Mouse (Mus musculus): ENCODE data around the gene Ccdc88c. TPM values are rescaled to one million over a fixed set of nuclear protein-coding genes. Genes with fewer than 3 reads are reported as not detected.

Ccdc88c gene
- polyA plus RNA-seq, 1 experiment: 6.1 TPM

DNA sequence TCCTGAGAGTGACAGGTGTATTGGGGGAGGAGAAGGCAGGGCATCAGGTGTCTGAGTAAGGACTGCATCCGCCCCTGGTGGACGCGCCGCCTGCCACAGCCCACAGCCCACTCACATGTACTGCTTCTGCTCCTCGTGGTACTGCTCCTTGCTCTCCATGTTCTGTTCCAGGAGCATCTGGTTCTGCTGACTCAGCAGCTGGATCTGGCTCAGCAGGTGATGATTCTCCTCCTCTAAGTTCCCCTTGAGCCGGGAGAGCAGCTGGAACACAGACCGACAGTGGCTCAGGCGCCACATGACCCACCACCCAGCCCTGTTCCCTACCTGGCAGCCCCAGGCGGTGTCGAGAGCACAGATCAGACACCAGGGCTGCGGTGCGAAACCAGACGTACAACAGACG lies 97.2 kb downstream of the Ccdc88c start:
- Histone ChIP-seq H3K79me3 (ENCODE audit: low read depth) (no peaks in the 10 kb centered on the region), H3K4me3 (ENCODE audit: insufficient read depth, poor library complexity, severe bottlenecking) (no peak overlapping the region), H3K36me3 (ENCODE audit: control insufficient read depth, insufficient read depth) (peaks cover 8% of the 10 kb centered on the region), H3K27me3 (ENCODE audit: control insufficient read depth, insufficient read depth, insufficient read length) (no peaks in the 10 kb centered on the region), H3ac (ENCODE audit: control insufficient read depth, insufficient read length, low read depth) (no peak overlapping the region), H3K79me2 (ENCODE audit: control insufficient read depth, insufficient read depth) (no peaks in the 10 kb centered on the region)
- no peak for TF ChIP-seq FOSL1 (IDR thresholded peaks at IDR 0.05; ENCODE audit: insufficient read depth, low read length, poor library complexity, severe bottlenecking)
- no peak for TF ChIP-seq CEBPB (IDR thresholded peaks at IDR 0.05; ENCODE audit: low read depth)
- TF ChIP-seq CTCF (IDR thresholded peaks at IDR 0.05; ENCODE audit: control insufficient read depth, insufficient read depth, insufficient read length): no peak
- TF ChIP-seq USF1 (IDR thresholded peaks at IDR 0.05; ENCODE audit: low read depth): no peak
- TF ChIP-seq MAX (IDR thresholded peaks at IDR 0.05): no peak
- no peak for TF ChIP-seq MYOG (IDR thresholded peaks at IDR 0.05; ENCODE audit: control insufficient read depth, extremely low read depth, insufficient read length)
- TF ChIP-seq MYOD1 (IDR thresholded peaks at IDR 0.05; ENCODE audit: control insufficient read depth, insufficient read length, low read depth): no peak

DNA sequence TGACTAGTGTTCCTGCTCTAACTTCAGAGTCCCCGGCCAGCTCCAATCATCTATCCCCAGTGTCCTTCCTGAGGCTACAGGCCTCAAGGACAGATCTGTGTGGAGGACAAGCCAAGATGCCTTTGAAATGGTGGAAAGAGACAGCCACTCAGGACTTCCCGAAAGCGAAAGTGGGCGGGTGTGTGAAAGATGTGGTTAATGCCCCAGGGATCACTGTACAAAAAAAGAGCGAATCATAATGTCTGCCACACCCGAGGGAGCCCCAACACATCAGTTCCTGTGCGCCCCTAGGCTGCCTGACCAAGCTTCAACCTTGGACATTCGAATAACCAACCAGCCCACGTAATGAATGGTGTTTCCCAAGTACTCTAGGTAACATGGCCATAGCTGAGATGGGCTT lies 100.6 kb downstream of the Ccdc88c start:
- peaks cover 12% of the 10 kb centered on the region for H3K36me3 ChIP-seq (ENCODE audit: control insufficient read depth, insufficient read depth)
- no peaks in the 10 kb centered on the region for H3K27me3 ChIP-seq (ENCODE audit: control insufficient read depth, insufficient read depth, insufficient read length)

DNA sequence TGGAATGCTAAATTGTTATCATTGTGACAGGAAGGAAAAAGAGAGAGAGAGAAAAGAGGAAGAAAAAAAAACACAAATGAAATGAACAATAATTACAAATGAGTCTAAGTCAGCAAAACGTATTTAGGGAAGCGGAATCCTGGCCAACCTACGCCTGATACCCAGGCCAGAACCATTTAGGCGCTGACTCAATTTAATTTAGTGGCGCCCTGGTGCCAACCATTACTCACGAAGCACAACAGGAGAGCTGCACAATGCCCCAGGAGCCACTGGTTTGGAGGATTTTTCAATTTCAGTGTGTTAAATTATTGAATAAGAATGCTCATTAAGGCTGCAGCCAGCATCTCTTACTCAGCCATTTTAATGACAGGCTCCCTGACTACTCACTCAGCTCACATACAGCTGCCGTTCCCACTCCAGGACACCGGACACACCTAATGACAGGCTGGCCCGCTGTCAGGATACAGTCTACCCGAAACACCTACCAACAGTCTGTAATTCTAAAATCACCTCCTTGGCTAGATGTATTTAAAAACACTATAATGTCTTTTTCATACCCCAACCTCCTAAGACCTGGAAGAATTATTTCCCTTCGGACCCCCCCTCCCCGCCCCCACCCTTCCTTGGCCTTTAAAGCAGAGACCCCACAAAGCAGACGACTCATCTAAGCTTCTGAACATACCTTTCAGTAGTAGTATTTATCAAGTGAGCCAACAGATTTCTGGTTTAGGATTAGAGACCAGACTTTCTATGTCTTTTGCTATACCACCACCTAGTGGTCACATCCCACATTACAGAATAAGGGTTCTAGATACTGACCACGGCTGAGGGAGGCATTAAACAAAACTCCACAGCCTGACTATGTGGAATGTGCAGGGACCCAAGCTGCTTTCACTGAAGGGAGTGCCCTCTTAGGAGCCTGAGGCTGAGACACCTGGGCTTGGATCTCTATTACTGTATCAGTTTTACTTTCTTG lies 102.9 kb downstream of the Ccdc88c start:
- no peak for TF ChIP-seq MAX (IDR thresholded peaks at IDR 0.05)
- no peak for TF ChIP-seq CTCF (IDR thresholded peaks at IDR 0.05; ENCODE audit: control insufficient read depth, insufficient read depth, insufficient read length)
- no peak for TF ChIP-seq USF1 (IDR thresholded peaks at IDR 0.05; ENCODE audit: low read depth)
- TF ChIP-seq MYOG (IDR thresholded peaks at IDR 0.05; ENCODE audit: control insufficient read depth, extremely low read depth, insufficient read length): no peak
- TF ChIP-seq MYOD1 (IDR thresholded peaks at IDR 0.05; ENCODE audit: control insufficient read depth, insufficient read length, low read depth): no peak
- TF ChIP-seq FOSL1 (IDR thresholded peaks at IDR 0.05; ENCODE audit: insufficient read depth, low read length, poor library complexity, severe bottlenecking): no peak
- no peak for TF ChIP-seq CEBPB (IDR thresholded peaks at IDR 0.05; ENCODE audit: low read depth)
- peaks cover 12% of the 10 kb centered on the region for H3K36me3 ChIP-seq (ENCODE audit: control insufficient read depth, insufficient read depth)
- no peaks in the 10 kb centered on the region for H3K27me3 ChIP-seq (ENCODE audit: control insufficient read depth, insufficient read depth, insufficient read length)
- no peaks in the 10 kb centered on the region for H3K79me2 ChIP-seq (ENCODE audit: control insufficient read depth, insufficient read depth)
- no peak overlapping the region for H3ac ChIP-seq (ENCODE audit: control insufficient read depth, insufficient read length, low read depth)
- H3K79me3 ChIP-seq (ENCODE audit: low read depth): no peaks in the 10 kb centered on the region
- H3K4me3 ChIP-seq (ENCODE audit: insufficient read depth, poor library complexity, severe bottlenecking): no peak overlapping the region

More for the DNA sequence above, 100.6 kb downstream of the Ccdc88c start:
- TF ChIP-seq USF1 (IDR thresholded peaks at IDR 0.05; ENCODE audit: low read depth) (no peak), MYOG (IDR thresholded peaks at IDR 0.05; ENCODE audit: control insufficient read depth, extremely low read depth, insufficient read length) (no peak), CEBPB (IDR thresholded peaks at IDR 0.05; ENCODE audit: low read depth) (no peak), CTCF (IDR thresholded peaks at IDR 0.05; ENCODE audit: control insufficient read depth, insufficient read depth, insufficient read length) (no peak), MYOD1 (IDR thresholded peaks at IDR 0.05; ENCODE audit: control insufficient read depth, insufficient read length, low read depth) (no peak), MAX (IDR thresholded peaks at IDR 0.05) (no peak), FOSL1 (IDR thresholded peaks at IDR 0.05; ENCODE audit: insufficient read depth, low read length, poor library complexity, severe bottlenecking) (no peak)
- Histone ChIP-seq H3K79me2 (ENCODE audit: control insufficient read depth, insufficient read depth) (no peaks in the 10 kb centered on the region), H3K79me3 (ENCODE audit: low read depth) (no peaks in the 10 kb centered on the region), H3K4me3 (ENCODE audit: insufficient read depth, poor library complexity, severe bottlenecking) (no peak overlapping the region), H3ac (ENCODE audit: control insufficient read depth, insufficient read length, low read depth) (no peak overlapping the region)

DNA sequence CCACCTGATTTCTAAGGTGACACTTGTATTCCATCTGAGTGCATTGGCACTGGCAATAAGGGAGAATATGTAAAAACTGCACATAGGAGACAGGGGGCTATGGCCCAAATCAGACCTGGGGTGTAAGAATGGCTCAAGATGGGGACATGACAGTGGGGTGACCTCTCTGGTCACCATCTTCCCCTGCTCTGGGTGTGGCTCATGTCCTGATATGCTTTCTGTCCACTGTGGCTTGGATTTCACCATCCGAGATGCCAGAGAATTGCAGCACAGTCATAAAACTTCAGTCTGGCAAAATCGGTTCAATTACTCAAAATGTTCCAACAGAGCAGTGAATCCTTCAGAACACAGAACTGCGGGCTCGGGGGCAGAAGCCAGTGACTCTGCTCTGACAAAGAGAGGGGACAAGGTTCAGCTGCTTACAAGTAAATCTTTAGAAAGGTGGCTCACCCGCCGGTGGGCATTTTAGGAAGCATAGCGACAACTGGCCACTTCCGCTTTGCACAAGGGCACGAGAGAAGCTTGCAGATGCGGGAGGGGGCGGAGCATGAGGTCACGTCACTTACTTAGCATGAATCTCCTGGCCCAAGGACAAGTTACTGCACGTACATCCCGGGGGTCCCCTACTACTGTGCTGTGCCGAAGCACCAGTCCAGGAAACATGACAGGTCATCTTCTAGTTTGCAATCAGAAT lies 104.1 kb downstream of the Ccdc88c start:
- no peaks in the 10 kb centered on the region for H3K79me3 ChIP-seq (ENCODE audit: low read depth)
- H3K79me2 ChIP-seq (ENCODE audit: control insufficient read depth, insufficient read depth): no peaks in the 10 kb centered on the region
- no peak overlapping the region for H3ac ChIP-seq (ENCODE audit: control insufficient read depth, insufficient read length, low read depth)
- no peak overlapping the region for H3K4me3 ChIP-seq (ENCODE audit: insufficient read depth, poor library complexity, severe bottlenecking)
- H3K27me3 ChIP-seq (ENCODE audit: control insufficient read depth, insufficient read depth, insufficient read length): no peaks in the 10 kb centered on the region
- TF ChIP-seq USF1 (IDR thresholded peaks at IDR 0.05; ENCODE audit: low read depth) (no peak), MYOD1 (IDR thresholded peaks at IDR 0.05; ENCODE audit: control insufficient read depth, insufficient read length, low read depth) (no peak), MYOG (IDR thresholded peaks at IDR 0.05; ENCODE audit: control insufficient read depth, extremely low read depth, insufficient read length) (no peak), MAX (IDR thresholded peaks at IDR 0.05) (no peak), CEBPB (IDR thresholded peaks at IDR 0.05; ENCODE audit: low read depth) (no peak), CTCF (IDR thresholded peaks at IDR 0.05; ENCODE audit: control insufficient read depth, insufficient read depth, insufficient read length) (no peak), FOSL1 (IDR thresholded peaks at IDR 0.05; ENCODE audit: insufficient read depth, low read length, poor library complexity, severe bottlenecking) (no peak)
- H3K36me3 ChIP-seq (ENCODE audit: control insufficient read depth, insufficient read depth): peaks cover 12% of the 10 kb centered on the region

DNA sequence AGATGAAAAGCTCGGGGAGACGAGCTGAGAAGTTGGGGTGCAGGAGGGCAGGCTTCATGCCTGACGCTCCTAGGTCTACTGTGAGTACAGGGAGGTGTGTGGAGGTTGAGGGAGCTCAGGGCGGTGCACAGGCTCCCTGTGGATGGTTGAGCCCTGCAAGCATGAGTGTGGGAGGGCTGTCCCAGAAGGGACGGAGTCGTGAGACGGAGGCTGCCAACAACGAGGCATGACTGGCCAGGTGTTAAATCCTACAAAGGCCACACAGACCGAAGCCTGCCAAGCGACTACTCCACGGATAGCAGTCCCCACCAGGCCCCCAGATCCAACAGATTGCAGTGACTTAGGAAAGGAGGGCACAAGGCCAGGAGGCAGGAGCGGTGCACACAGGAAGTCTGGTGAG lies 118.1 kb downstream of the Ccdc88c start:
- Histone ChIP-seq H3K4me3 (ENCODE audit: insufficient read depth, poor library complexity, severe bottlenecking) (no peak overlapping the region), H3K79me2 (ENCODE audit: control insufficient read depth, insufficient read depth) (no peaks in the 10 kb centered on the region), H3K36me3 (ENCODE audit: control insufficient read depth, insufficient read depth) (peaks cover 5% of the 10 kb centered on the region), H3ac (ENCODE audit: control insufficient read depth, insufficient read length, low read depth) (no peak overlapping the region), H3K79me3 (ENCODE audit: low read depth) (no peaks in the 10 kb centered on the region), H3K27me3 (ENCODE audit: control insufficient read depth, insufficient read depth, insufficient read length) (peaks cover 8% of the 10 kb centered on the region)
- TF ChIP-seq MYOD1 (IDR thresholded peaks at IDR 0.05; ENCODE audit: control insufficient read depth, insufficient read length, low read depth): no peak

All from C2C12 (cell line).